Mouse (Mus musculus): ENCODE results near the gene Nfib.

The Nfib gene

GRCm38 (mm10) chr4:82390545-82390944, 315.0 kb downstream of the Nfib start:
- no peak for DNase-seq (ENCODE audit: low read depth)

- no peak for DNase-seq (ENCODE audit: low read depth)
These were observed 315.7 kb downstream of the Nfib start for GRCm38 (mm10) chr4:82389876-82390275.

GRCm38 (mm10) chr4:82387620-82388019, 317.9 kb downstream of the Nfib start:
- no peak for DNase-seq (ENCODE audit: low read depth)

GRCm38 (mm10) chr4:82386222-82386993, 319.1 kb downstream of the Nfib start:
- no peak for DNase-seq (ENCODE audit: low read depth)

- DNase-seq (ENCODE audit: low read depth), result no peak
These were observed 319.9 kb downstream of the Nfib start for GRCm38 (mm10) chr4:82385638-82386037.

- DNase-seq (ENCODE audit: low read depth), result no peak
These were observed 321.4 kb downstream of the Nfib start for GRCm38 (mm10) chr4:82383991-82384731.

GRCm38 (mm10) chr4:82383346-82383745, 322.2 kb downstream of the Nfib start:
- no peak for DNase-seq (ENCODE audit: low read depth)

GRCm38 (mm10) chr4:82381786-82382185, 323.8 kb downstream of the Nfib start:
- no peak for DNase-seq (ENCODE audit: low read depth)

- DNase-seq (ENCODE audit: low read depth), result no peak
These were observed 325.0 kb downstream of the Nfib start for GRCm38 (mm10) chr4:82380578-82380977.

- no peak for DNase-seq (ENCODE audit: low read depth)
These were observed 327.5 kb downstream of the Nfib start for GRCm38 (mm10) chr4:82378050-82378449.

- DNase-seq (ENCODE audit: low read depth), result no peak
These were observed 327.9 kb downstream of the Nfib start for GRCm38 (mm10) chr4:82377621-82378020.

- DNase-seq (ENCODE audit: low read depth), result no peak
These were observed 331.0 kb downstream of the Nfib start for GRCm38 (mm10) chr4:82374560-82374959.

GRCm38 (mm10) chr4:82372217-82372616, 333.3 kb downstream of the Nfib start:
- DNase-seq (ENCODE audit: low read depth), result no peak

- DNase-seq (ENCODE audit: low read depth), result no peak
These were observed 334.1 kb downstream of the Nfib start for GRCm38 (mm10) chr4:82371471-82371870.

GRCm38 (mm10) chr4:82369011-82369776, 336.4 kb downstream of the Nfib start:
- DNase-seq (ENCODE audit: low read depth), result no peak

GRCm38 (mm10) chr4:82368091-82368775, 337.3 kb downstream of the Nfib start:
- DNase-seq (ENCODE audit: low read depth), result no peak

- no peak for DNase-seq (ENCODE audit: low read depth)
These were observed 340.7 kb downstream of the Nfib start for GRCm38 (mm10) chr4:82364696-82365385.

GRCm38 (mm10) chr4:82363951-82364350, 341.6 kb downstream of the Nfib start:
- no peak for DNase-seq (ENCODE audit: low read depth)

GRCm38 (mm10) chr4:82362294-82362693, 343.3 kb downstream of the Nfib start:
- no peak for DNase-seq (ENCODE audit: low read depth)

GRCm38 (mm10) chr4:82360081-82360511, 345.5 kb downstream of the Nfib start:
- no peak for DNase-seq (ENCODE audit: low read depth)

GRCm38 (mm10) chr4:82359110-82359509, 346.4 kb downstream of the Nfib start:
- DNase-seq (ENCODE audit: low read depth), result no peak
